Mouse (Mus musculus) liver, embryonic 12.5 days (tissue): ENCODE results near the gene Kcnd3. TPM values are rescaled to one million over a fixed set of nuclear protein-coding genes. Genes with fewer than 3 reads are reported as not detected.

Source experiments
- polyA plus RNA-seq: library from polyadenylated mRNA; unstranded; fragments of >200 nt; fragmentation: Nextera tagmentation; extraction: Ambion mirVana; gene quantifications from 2 replicates; pipeline ENCODE4 v1.2.1, GENCODE M21; 2016

Kcnd3 gene
- polyA plus RNA-seq, 1 experiment from 2014 or later, result 0.26 TPM

Other genes with a start within 250 kb of the Kcnd3 start
- 31.6 and 34.4 TPM in 2 replicates for gene Ddx20, start 235.2 kb downstream of the Kcnd3 start, polyA plus RNA-seq